Mouse (Mus musculus) limb, embryonic 13.5 days (tissue): ENCODE results near the gene Fiz1. TPM values are rescaled to one million over a fixed set of nuclear protein-coding genes. Genes with fewer than 3 reads are reported as not detected.

Experiments
- ATAC-seq: fragments of 200-750 bp; cut with Nextera tagmentation; 2 replicates; pipeline ENCODE4 v1.8.0; 2017; ENCODE audit warnings: low read depth, moderate number of reproducible peaks, moderate TSS enrichment; ENCODE audit not compliant: low FRiP score
- H3K27ac ChIP-seq: fragments of 300-500 bp; sonication (generic); 2 replicates; pipeline ENCODE4 v1.5.1; 2015; ENCODE audit warnings: inconsistent platforms, mild to moderate bottlenecking, moderate library complexity
- H3K27me3 ChIP-seq: fragments of 300-500 bp; sonication (generic); 2 replicates; pipeline ENCODE4 v1.6.1; 2015; ENCODE audit warnings: mild to moderate bottlenecking, inconsistent platforms
- H3K36me3 ChIP-seq: fragments of 300-500 bp; sonication (generic); 2 replicates; pipeline ENCODE4 v1.6.1; 2015; ENCODE audit warnings: inconsistent platforms, mild to moderate bottlenecking, moderate library complexity
- H3K4me1 ChIP-seq: fragments of 300-500 bp; sonication (generic); 2 replicates; pipeline ENCODE4 v1.6.1; 2015; ENCODE audit warnings: inconsistent platforms
- H3K4me2 ChIP-seq: fragments of 300-500 bp; sonication (generic); replicated peaks from 2 replicates; pipeline ENCODE4 v1.6.1; 2015; ENCODE audit warnings: inconsistent platforms, mild to moderate bottlenecking, moderate library complexity
- H3K4me3 ChIP-seq: fragments of 300-500 bp; sonication (generic); 2 replicates; pipeline ENCODE4 v1.5.1; 2015; ENCODE audit warnings: moderate library complexity, mild to moderate bottlenecking, inconsistent platforms
- H3K9ac ChIP-seq: fragments of 300-500 bp; sonication (generic); 2 replicates; pipeline ENCODE4 v1.6.1; 2015; ENCODE audit warnings: mild to moderate bottlenecking, inconsistent platforms
- H3K9me3 ChIP-seq: fragments of 300-500 bp; sonication (generic); 2 replicates; pipeline ENCODE4 v1.6.1; 2016; ENCODE audit warnings: inconsistent platforms
- WGBS: fragments of 180-500 bp; shearing (Covaris S2); methylation state at CpG from one replicate; pipeline ENCODE4 v1.1.7; 2015; 5-methylcytosine and 5-hydroxymethylcytosine counted together
- polyA plus RNA-seq: library from polyadenylated mRNA; unstranded; fragments of >200 nt; fragmentation: Nextera tagmentation; extraction: Ambion mirVana; gene quantifications from 2 replicates; pipeline ENCODE4 v1.2.1, GENCODE M21; 2015

The Fiz1 gene
- polyA plus RNA-seq, 1 experiment from 2014 or later: 44.7 TPM

DNA sequence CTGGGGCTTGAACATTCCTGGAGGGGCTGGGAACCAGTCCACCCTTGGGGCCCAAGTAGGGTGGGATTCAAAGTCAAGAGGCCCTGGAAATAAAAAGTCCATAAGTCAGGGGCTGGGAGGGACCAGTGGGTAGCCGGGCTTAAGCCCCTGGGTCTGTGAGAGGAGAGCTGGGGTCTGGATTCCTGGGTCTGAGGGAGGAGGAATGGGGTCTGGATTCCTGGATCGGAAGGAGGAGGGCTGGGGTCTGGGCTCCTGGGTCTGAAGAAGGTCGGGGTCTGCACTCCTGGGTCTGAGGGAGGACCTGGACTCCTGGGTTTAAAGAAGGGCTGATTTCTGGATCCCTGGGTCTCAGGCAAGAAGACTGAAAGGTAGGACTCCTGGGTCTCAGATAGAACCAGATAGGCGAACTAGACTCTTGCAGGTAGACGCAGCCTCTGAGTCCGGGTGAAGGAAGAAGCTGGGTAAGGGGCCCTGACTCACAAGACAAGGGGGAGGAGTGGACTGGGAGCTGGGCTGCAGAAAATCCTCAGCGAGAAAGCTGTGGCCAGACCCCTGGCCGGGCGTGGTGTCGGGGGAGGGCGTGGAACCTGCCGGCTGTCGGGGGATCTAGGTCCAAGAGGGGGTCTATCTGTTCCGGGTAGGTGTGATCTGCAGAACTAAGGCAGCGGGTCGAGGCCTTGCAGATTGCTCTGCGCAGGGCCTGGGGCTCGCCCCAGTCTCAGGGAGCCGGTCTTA is 19.1 kb downstream of the Fiz1 start:
- Histone ChIP-seq H3K4me1 (peaks cover 27% of the 10 kb centered on the region), H3K27ac (peak overlapping the region; percentile 39; the same call in 1 of the 2 replicates), H3K9me3 (peaks cover 9% of the 10 kb centered on the region; the same call in 1 of the 2 replicates), H3K4me3 (peak overlapping the region; percentile 81), H3K27me3 (peaks cover 25% of the 10 kb centered on the region), H3K36me3 (peaks cover 35% of the 10 kb centered on the region), H3K9ac (peak overlapping the region; percentile 83), H3K4me2 (peak overlapping the region; percentile 85)
- WGBS: 7% methylated on average over 19 of the region's 19 CpGs
- ATAC-seq: peak; percentile 68; the same call in 1 of the 2 replicates

GRCm38 (mm10) chr7:4993999-4994788 is 20.3 kb downstream of the Fiz1 start:
- 46% methylated on average over 59 of the region's 59 CpGs for WGBS
- peak overlapping the region; percentile 85 for H3K4me2 ChIP-seq
- H3K4me1 ChIP-seq: peaks cover 27% of the 10 kb centered on the region
- H3K36me3 ChIP-seq: peaks cover 35% of the 10 kb centered on the region
- ATAC-seq: no peak
- H3K9me3 ChIP-seq: peaks cover 11% of the 10 kb centered on the region; the same call in 1 of the 2 replicates
- H3K9ac ChIP-seq: peak overlapping the region; percentile 83
- H3K27ac ChIP-seq: no peak overlapping the region
- peak overlapping the region; percentile 81 for H3K4me3 ChIP-seq
- H3K27me3 ChIP-seq: peaks cover 25% of the 10 kb centered on the region

DNA sequence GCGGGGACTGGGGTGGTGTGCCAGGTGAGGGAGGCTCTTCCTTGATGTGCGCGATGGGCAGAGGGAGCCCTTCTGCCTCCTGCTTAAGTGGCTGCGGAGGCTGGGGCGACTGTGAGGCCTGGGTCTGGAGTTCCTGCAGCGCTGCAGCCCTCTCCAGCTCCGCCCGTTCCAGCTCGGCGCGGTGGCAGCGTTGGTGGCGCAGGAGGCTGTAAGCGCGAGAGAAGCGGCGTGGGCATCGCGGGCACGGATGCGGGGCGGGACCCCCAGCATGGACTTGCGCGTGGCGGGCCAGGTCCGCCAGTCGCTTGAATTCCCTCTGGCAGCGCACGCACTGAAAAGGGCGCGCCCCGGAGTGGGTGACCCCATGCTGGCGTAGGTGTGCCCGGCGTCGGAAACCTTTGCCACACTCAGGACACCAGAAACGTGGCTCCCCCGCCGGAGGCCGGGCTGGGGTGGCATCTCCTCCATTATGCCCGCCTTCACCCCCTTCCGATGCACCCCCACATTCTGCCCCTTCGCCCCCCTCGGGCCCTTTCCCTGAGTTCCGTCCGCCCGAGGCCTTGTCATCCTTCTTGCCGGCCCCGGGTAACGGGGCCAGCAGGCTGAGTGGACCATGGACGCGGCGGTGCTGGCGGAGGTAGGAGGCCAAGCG is 21.0 kb downstream of the Fiz1 start:
- peaks cover 27% of the 10 kb centered on the region for H3K4me1 ChIP-seq
- H3K4me3 ChIP-seq: peak overlapping the region; percentile 81
- H3K9me3 ChIP-seq: peaks cover 11% of the 10 kb centered on the region; the same call in 1 of the 2 replicates
- H3K4me2 ChIP-seq: peak overlapping the region; percentile 85
- ATAC-seq: no peak
- H3K27me3 ChIP-seq: peaks cover 25% of the 10 kb centered on the region
- H3K27ac ChIP-seq: no peak overlapping the region
- H3K36me3 ChIP-seq: peaks cover 35% of the 10 kb centered on the region
- H3K9ac ChIP-seq: peak overlapping the region; percentile 83
- WGBS: 33% methylated on average over 53 of the region's 55 CpGs

- Histone ChIP-seq H3K4me2 (no peak overlapping the region), H3K27me3 (peaks cover 9% of the 10 kb centered on the region)
- WGBS: 68% methylated on average over 2 of the region's 2 CpGs
These were observed 26.2 kb downstream of the Fiz1 start for GRCm38 (mm10) chr7:4988250-4988649.

GRCm38 (mm10) chr7:4976832-4977231 is 37.7 kb downstream of the Fiz1 start:
- no peaks in the 10 kb centered on the region for H3K36me3 ChIP-seq
- 0 out of 2 replicates have a peak, but pooled peaks cover 3% of the 10 kb centered on the region for H3K9me3 ChIP-seq
- H3K4me2 ChIP-seq: no peak overlapping the region
- H3K27ac ChIP-seq: no peak overlapping the region
- no peaks in the 10 kb centered on the region for H3K27me3 ChIP-seq
- no peak for ATAC-seq
- 88% methylated on average over 7 of the region's 7 CpGs for WGBS
- no peak overlapping the region for H3K9ac ChIP-seq
- H3K4me1 ChIP-seq: no peaks in the 10 kb centered on the region
- no peak overlapping the region for H3K4me3 ChIP-seq

More at GRCm38 (mm10) chr7:4988250-4988649, 26.2 kb downstream of the Fiz1 start:
- Histone ChIP-seq H3K4me1 (no peaks in the 10 kb centered on the region), H3K9ac (no peak overlapping the region), H3K27ac (no peak overlapping the region), H3K9me3 (peaks cover 11% of the 10 kb centered on the region; the same call in 1 of the 2 replicates), H3K4me3 (no peak overlapping the region), H3K36me3 (peaks cover 22% of the 10 kb centered on the region)
- ATAC-seq: no peak

GRCm38 (mm10) chr7:4975455-4975854 is 39.0 kb downstream of the Fiz1 start:
- no peak overlapping the region for H3K27ac ChIP-seq
- WGBS: 43% methylated on average over 4 of the region's 4 CpGs

GRCm38 (mm10) chr7:4972321-4973047 is 42.0 kb downstream of the Fiz1 start:
- H3K4me1 ChIP-seq: no peaks in the 10 kb centered on the region
- H3K36me3 ChIP-seq: no peaks in the 10 kb centered on the region
- no peak; the same call in 1 of the 2 replicates for ATAC-seq
- WGBS: 66% methylated on average over 18 of the region's 18 CpGs
- H3K27ac ChIP-seq: no peak overlapping the region
- no peak overlapping the region for H3K4me3 ChIP-seq
- H3K4me2 ChIP-seq: no peak overlapping the region
- 0 out of 2 replicates have a peak, but pooled peaks cover 3% of the 10 kb centered on the region for H3K9me3 ChIP-seq
- no peak overlapping the region for H3K9ac ChIP-seq
- H3K27me3 ChIP-seq: peaks cover 1% of the 10 kb centered on the region; the same call in 1 of the 2 replicates

More at GRCm38 (mm10) chr7:4975455-4975854, 39.0 kb downstream of the Fiz1 start:
- Histone ChIP-seq H3K36me3 (no peaks in the 10 kb centered on the region), H3K9ac (no peak overlapping the region), H3K27me3 (no peaks in the 10 kb centered on the region), H3K4me1 (no peaks in the 10 kb centered on the region), H3K9me3 (0 out of 2 replicates have a peak, but pooled peaks cover 3% of the 10 kb centered on the region), H3K4me3 (no peak overlapping the region), H3K4me2 (no peak overlapping the region)
- no peak for ATAC-seq

DNA sequence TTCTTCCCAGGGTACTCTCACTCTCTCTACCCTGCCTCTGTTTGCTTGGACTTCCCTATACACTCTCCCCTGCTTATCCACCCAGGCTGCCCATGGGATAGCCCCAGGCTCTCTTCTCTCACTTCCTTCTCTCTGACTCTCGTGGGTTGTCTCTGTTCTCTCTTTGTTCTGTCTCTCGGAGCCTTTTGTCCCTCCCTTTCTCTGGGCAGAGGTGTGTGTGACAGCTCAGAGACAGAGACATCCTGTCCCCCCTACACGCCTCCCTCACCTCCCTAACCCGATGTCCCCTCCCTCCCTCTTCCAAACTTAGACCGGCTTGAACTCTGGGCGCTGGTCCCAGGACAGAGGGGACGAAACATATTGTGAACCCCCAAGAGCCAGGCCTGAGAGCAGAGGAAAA is 42.8 kb downstream of the Fiz1 start:
- H3K36me3 ChIP-seq: no peaks in the 10 kb centered on the region
- no peaks in the 10 kb centered on the region for H3K4me1 ChIP-seq
- H3K9ac ChIP-seq: no peak overlapping the region
- H3K4me3 ChIP-seq: no peak overlapping the region
- peaks cover 4% of the 10 kb centered on the region; the same call in 1 of the 2 replicates for H3K27me3 ChIP-seq
- ATAC-seq: no peak
- 0 out of 2 replicates have a peak, but pooled peaks cover under 1% of the 10 kb centered on the region for H3K9me3 ChIP-seq
- 27% methylated on average over 7 of the region's 7 CpGs for whole genome bisulfite sequencing
- no peak overlapping the region for H3K27ac ChIP-seq
- no peak overlapping the region for H3K4me2 ChIP-seq

DNA sequence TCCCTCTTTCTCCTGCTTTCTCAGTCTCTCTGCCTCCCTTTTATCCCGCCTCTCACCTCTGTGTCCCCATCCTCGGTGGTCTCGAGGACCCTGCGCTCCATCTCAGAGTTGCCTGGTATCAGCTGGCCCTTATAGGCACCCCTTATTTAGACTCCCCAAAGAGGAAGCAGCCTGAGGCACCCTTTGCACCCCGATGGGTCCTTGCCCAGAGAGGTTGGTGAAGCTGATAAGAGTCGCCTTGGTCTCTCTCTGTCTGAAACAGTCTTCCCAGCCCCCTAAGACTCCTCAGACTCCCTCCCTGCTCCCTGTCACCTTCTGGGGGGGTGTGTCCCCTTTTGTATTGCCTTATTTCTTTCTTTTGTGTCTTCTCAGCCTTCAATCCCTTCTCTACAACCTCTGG is 43.4 kb downstream of the Fiz1 start, which contains the start of gene Sbk3:
Sbk3 (minus strand) TSS at position 101 of the 400 bp plus-strand sequence.
- no peak within 1 kb of the TSS for H3K4me2 ChIP-seq
- peaks cover 7% of the 10 kb centered on the region; the same call in 1 of the 2 replicates for H3K27me3 ChIP-seq
- no peak for ATAC-seq
- H3K4me3 ChIP-seq: no peak within 1 kb of the TSS
- H3K27ac ChIP-seq: no peak within 1 kb of the TSS
- H3K9me3 ChIP-seq: no peaks in the 10 kb centered on the region
- H3K4me1 ChIP-seq: no peaks in the 10 kb centered on the region
- no peaks in the 10 kb centered on the region for H3K36me3 ChIP-seq
- no peak within 1 kb of the TSS for H3K9ac ChIP-seq
- 49% methylated on average over 6 of the region's 6 CpGs for WGBS

GRCm38 (mm10) chr7:4964988-4965387 is 49.5 kb downstream of the Fiz1 start:
- peaks cover 7% of the 10 kb centered on the region; the same call in 1 of the 2 replicates for H3K27me3 ChIP-seq
- H3K9me3 ChIP-seq: no peaks in the 10 kb centered on the region
- 77% methylated on average over 5 of the region's 5 CpGs for WGBS
- no peaks in the 10 kb centered on the region for H3K36me3 ChIP-seq
- no peak overlapping the region for H3K4me3 ChIP-seq
- H3K4me2 ChIP-seq: no peak overlapping the region
- H3K9ac ChIP-seq: no peak overlapping the region
- no peak overlapping the region for H3K27ac ChIP-seq
- no peak for ATAC-seq
- no peaks in the 10 kb centered on the region; the same call in 1 of the 2 replicates for H3K4me1 ChIP-seq

GRCm38 (mm10) chr7:4964272-4964671 is 50.2 kb downstream of the Fiz1 start, which contains the start of gene Sbk2:
Gene Sbk2, minus strand, starts transcription at chr7:4964406.
- no peaks in the 10 kb centered on the region for H3K36me3 ChIP-seq
- 5% methylated on average over 10 of the region's 10 CpGs for WGBS
- no peak within 1 kb of the TSS for H3K27ac ChIP-seq
- 0 out of 2 replicates have a peak within 1 kb of the TSS, but pooled peaks have one; percentile 31 for H3K4me2 ChIP-seq
- no peaks in the 10 kb centered on the region for H3K9me3 ChIP-seq
- peak within 1 kb of the TSS; percentile 35; the same call in 1 of the 2 replicates for H3K9ac ChIP-seq
- ATAC-seq: peak; percentile 79
- peak within 1 kb of the TSS; percentile 15; the same call in 1 of the 2 replicates for H3K4me3 ChIP-seq
- H3K27me3 ChIP-seq: peaks cover 7% of the 10 kb centered on the region; the same call in 1 of the 2 replicates
- no peaks in the 10 kb centered on the region; the same call in 1 of the 2 replicates for H3K4me1 ChIP-seq
